Mouse (Mus musculus): ENCODE results near the gene 4930404N11Rik.

DNA sequence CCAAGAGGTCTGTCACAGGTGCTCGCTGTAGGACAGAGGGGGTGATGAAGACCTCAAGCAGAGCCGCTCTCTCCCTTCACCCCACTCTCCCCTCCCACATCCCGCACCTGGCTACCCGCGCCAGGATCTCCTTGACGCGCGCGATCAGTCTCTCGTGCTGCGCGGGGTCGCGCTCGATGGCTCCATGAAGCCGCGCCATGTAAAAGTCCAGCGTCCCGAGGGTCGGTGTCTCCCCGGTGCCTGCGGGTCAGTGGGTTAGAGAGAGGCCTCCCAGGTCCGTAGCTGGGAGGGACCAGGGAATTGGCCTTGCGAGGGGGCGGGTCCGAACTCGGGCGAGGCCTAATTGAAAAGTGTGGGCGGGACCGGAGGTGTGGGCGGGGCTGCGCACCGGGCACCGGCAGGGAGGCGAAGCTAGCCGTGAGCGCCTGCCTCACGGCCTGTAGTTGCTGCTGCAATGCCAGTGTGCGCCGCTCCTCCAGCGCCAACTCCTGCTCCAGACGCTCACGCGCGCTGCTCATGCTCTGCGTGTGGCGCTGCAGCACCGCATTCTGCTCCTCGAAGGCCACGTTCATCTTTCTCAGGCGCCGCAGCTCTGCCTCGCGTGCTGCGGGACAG is 19.1 kb downstream of the 4930404N11Rik start:
- TF ChIP-seq CTCF (IDR thresholded peaks at IDR 0.05; ENCODE audit: low read depth) (peak; percentile 11; the same call in 1 of the 2 replicates), EP300 (IDR thresholded peaks at IDR 0.05; ENCODE audit: low read depth) (no peak)

Measured in heart, postnatal 0 days (tissue).